Mouse (Mus musculus) heart, adult 2 months (tissue): Measurements from ENCODE around the gene Hist1h2bb. TPM values are rescaled to one million over a fixed set of nuclear protein-coding genes. Genes with fewer than 3 reads are reported as not detected.
A peak's percentile ranks its signal among the peaks of the same experiment; 100 is the strongest.

Experiments used
- DNase-seq, 2 experiments: peaks; one replicate each; pipeline ENCODE4 v3.0.0; 2021
- H3K27ac ChIP-seq: fragments of 200-600 bp; 2 replicates; pipeline ENCODE4 v1.8.1; 2022
- H3K27me3 ChIP-seq: fragments of 200-500 bp; 2 replicates; pipeline ENCODE4 v1.6.1; 2012; ENCODE audit warnings: mild to moderate bottlenecking, low read length, inconsistent platforms, mixed read lengths; ENCODE audit not compliant: control insufficient read depth, insufficient read depth
- H3K36me3 ChIP-seq: fragments of 200-500 bp; 2 replicates; pipeline ENCODE4 v1.6.1; 2012; ENCODE audit warnings: low read length, inconsistent platforms; ENCODE audit not compliant: control insufficient read depth, insufficient read depth
- H3K4me1 ChIP-seq: fragments of 200-500 bp; 2 replicates; pipeline ENCODE4 v1.6.1; 2011; ENCODE audit warnings: low read length; ENCODE audit not compliant: control insufficient read depth, insufficient read depth
- H3K4me3 ChIP-seq: fragments of 200-600 bp; 2 replicates; pipeline ENCODE4 v1.8.1; 2022
- H3K79me2 ChIP-seq: fragments of 200-500 bp; replicated peaks from 2 replicates; pipeline ENCODE4 v1.6.1; 2012; ENCODE audit warnings: mild to moderate bottlenecking, inconsistent platforms, low read length, moderate library complexity, mixed read lengths; ENCODE audit not compliant: control insufficient read depth, insufficient read depth
- H3K9ac ChIP-seq: fragments of 200-500 bp; 2 replicates; pipeline ENCODE4 v1.6.1; 2012; ENCODE audit warnings: low read depth, mild to moderate bottlenecking, control low read depth, inconsistent platforms, low read length, mixed read lengths
- CTCF ChIP-seq: fragments of 200-600 bp; IDR thresholded peaks from 2 replicates; pipeline ENCODE4 v1.8.1; 2022; ENCODE audit warnings: antibody characterized with exemption, mild to moderate bottlenecking, moderate library complexity
- EP300 ChIP-seq: fragments of 200-500 bp; IDR thresholded peaks from 2 replicates; pipeline ENCODE4 v1.6.1; 2011; ENCODE audit warnings: low read depth, low read length, control low read depth; ENCODE audit not compliant: insufficient read depth
- POLR2A ChIP-seq: fragments of 200-500 bp; IDR thresholded peaks from 2 replicates; pipeline ENCODE4 v1.6.1; 2011; ENCODE audit warnings: mild to moderate bottlenecking, low read depth, low read length, control low read depth; ENCODE audit not compliant: insufficient read depth
- WGBS: fragments of 180-500 bp; shearing (Covaris S2); methylation state at CpG from one replicate; pipeline ENCODE4 v1.1.7; 2018; 5-methylcytosine and 5-hydroxymethylcytosine counted together
- intact Hi-C: fragments of 180-260 bp; cut with DNase I; formaldehyde crosslinking; loops from one replicate; pipeline ENCODE4 v1.15.1; 2025
- polyA plus RNA-seq: library from polyadenylated mRNA; depleted of rRNA; stranded (reverse); fragments of >200 nt; gene quantifications from 2 replicates; pipeline ENCODE4 v1.2.3, GENCODE M21; 2012
- total RNA-seq, 2 experiments: library from RNA; stranded (reverse); gene quantifications; 2 replicates each; pipeline ENCODE4 v1.2.3; 2021

Hist1h2bb gene
- total and polyA plus RNA-seq, 3 experiments, result 0.47 to 4.9 (median 3.2) TPM

DNA sequence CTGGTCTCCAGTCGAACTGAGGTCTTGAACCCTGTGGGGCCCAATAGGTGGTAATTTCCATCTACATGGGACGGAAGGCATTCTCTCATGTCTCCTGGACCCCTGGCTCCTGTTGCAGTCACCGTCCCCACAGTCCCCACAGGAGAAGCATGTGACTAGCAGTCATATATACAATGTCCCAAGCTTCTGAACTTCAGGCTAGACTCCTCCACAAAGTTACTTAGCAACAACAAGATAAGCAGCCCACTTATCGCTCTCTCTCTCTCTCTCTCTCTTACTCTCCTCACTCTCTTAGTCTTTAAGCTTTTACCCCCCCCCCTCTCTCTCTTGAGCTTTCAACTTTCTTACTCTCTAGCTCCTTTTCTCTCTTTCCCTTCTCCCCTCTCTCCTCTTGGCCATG is 22.3 kb upstream of the Hist1h2bb start:
- no peak for DNase-seq
- no peak for TF ChIP-seq EP300
- TF ChIP-seq POLR2A, result no peak
- no peak for TF ChIP-seq CTCF
- 75% methylated on average over 4 of the region's 4 CpGs for WGBS
- H3K4me1 ChIP-seq, result peaks cover 2% of the 10 kb centered on the region; the same call in 1 of the 2 replicates
- intact Hi-C loops, result no loop called here
- H3K79me2 ChIP-seq, result no peaks in the 10 kb centered on the region
- no peak overlapping the region for H3K9ac ChIP-seq
- no peak overlapping the region for H3K4me3 ChIP-seq
- no peaks in the 10 kb centered on the region for H3K27me3 ChIP-seq
- no peaks in the 10 kb centered on the region for H3K36me3 ChIP-seq
- H3K27ac ChIP-seq, result no peak overlapping the region

DNA sequence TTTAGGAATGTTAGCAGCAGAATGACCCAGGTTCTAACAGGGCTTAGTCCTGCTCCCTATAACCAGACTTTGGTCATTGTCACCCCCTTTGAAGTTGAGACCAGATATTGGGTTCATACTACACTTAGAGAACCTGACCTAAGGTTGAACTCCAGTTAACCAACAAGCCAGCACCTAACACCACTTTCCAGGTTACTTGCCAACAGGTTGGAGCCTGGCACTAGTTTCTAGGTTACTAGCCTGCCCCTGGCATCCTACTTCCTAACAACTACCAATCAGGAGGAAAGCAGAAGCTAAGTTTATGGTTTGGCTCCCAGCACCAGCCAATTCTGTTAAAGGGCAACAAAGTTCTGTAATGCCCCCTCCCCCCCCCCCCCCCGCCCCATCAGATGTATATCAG is 21.3 kb upstream of the Hist1h2bb start:
- H3K36me3 ChIP-seq, result no peaks in the 10 kb centered on the region
- H3K27ac ChIP-seq, result no peak overlapping the region
- peaks cover 4% of the 10 kb centered on the region; the same call in 1 of the 2 replicates for H3K4me1 ChIP-seq
- 90% methylated on average over 1 of the region's 1 CpGs for WGBS
- DNase-seq, result no peak
- H3K4me3 ChIP-seq, result no peak overlapping the region
- H3K79me2 ChIP-seq, result no peaks in the 10 kb centered on the region
- TF ChIP-seq EP300 (no peak), POLR2A (no peak), CTCF (no peak)
- intact Hi-C loops, result no loop called here
- H3K9ac ChIP-seq, result no peak overlapping the region
- no peaks in the 10 kb centered on the region for H3K27me3 ChIP-seq

DNA sequence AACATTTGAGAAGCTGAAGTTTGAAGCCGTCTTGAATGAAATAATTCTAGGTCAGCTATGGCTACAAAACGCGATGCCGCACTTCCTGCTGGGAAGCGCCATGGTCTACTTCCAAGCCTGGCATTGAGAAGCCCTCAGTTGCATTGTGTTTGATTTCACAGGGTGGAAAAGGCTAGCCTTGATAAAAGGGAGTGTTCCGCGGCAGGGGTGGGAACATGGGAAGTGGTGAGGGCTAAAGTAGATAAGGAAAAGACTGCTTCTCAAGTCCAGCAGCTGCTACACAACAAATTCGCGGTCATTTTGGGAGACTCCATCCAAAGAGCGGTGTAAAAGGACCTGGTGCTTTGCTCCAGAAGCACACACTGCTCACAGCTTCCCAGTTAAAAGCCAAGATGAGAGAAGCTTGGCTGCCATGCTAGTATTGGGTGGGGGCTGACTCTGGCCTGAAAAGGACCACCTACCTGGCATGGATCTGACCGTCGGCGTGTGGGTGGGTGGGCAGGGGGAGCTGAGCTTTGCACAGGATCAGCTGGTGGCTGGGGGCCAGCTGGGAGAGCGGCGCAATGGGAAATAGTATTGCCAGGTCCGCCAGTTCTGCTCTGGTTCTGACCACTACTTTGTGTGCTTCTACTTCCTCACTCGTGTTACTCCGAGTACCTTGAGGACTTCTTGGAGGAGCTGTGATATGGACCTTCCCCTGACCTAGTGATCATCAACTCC is 17.9 kb upstream of the Hist1h2bb start:
- intact Hi-C loops, result no loop called here
- no peak for DNase-seq
- 57% methylated on average over 18 of the region's 18 CpGs for WGBS
- no peaks in the 10 kb centered on the region for H3K36me3 ChIP-seq
- no peak overlapping the region for H3K9ac ChIP-seq
- no peak overlapping the region for H3K4me3 ChIP-seq
- TF ChIP-seq CTCF (no peak), EP300 (no peak), POLR2A (no peak)
- peak overlapping the region; percentile 20; the same call in 1 of the 2 replicates for H3K27ac ChIP-seq
- H3K79me2 ChIP-seq, result no peaks in the 10 kb centered on the region
- no peaks in the 10 kb centered on the region for H3K27me3 ChIP-seq
- peaks cover 5% of the 10 kb centered on the region for H3K4me1 ChIP-seq

DNA sequence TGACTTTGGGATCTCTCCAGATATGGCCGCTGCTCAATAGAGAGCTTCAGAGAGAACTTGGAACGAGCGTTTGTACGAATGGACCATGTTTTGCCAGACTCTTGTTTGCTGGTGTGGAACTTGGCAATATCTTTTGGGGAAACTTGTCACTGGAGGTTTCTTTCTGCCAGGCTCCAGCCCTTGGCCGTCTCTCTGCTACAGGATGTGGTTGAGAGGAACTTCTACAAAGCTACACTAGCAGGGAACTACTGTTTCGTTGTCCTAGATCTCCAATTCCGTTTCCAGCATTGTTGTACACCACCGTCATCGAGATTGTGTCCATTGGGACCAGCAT is 17.4 kb upstream of the Hist1h2bb start:
- no peak overlapping the region for H3K9ac ChIP-seq
- H3K27ac ChIP-seq, result peak overlapping the region; percentile 20; the same call in 1 of the 2 replicates
- no peak for TF ChIP-seq EP300
- no peak for TF ChIP-seq POLR2A
- TF ChIP-seq CTCF, result no peak
- WGBS, result 72% methylated on average over 9 of the region's 9 CpGs
- no peaks in the 10 kb centered on the region for H3K79me2 ChIP-seq
- H3K27me3 ChIP-seq, result no peaks in the 10 kb centered on the region
- peaks cover 5% of the 10 kb centered on the region for H3K4me1 ChIP-seq
- H3K4me3 ChIP-seq, result no peak overlapping the region
- peak in 1 of 2 experiments; percentile 58 for DNase-seq
- no peaks in the 10 kb centered on the region for H3K36me3 ChIP-seq
- intact Hi-C loops, result no loop called here

DNA sequence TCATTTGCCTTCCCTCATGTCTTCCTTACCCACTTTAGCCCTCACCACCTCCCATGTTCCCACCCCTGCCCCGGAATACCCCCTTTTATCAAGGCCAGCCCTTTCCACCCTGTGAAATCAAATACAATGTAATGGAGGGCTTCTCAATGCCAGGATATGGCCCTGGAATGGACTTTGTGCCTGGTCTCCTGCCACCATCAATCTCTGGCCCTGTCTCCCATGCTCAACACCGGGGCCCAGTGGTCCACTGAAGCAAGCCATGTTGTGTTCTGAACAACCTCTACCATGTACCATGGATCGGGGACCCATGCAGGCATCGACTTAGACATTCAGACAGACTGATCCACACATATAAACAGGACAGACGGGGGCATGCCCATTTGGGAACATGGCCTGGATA is 16.8 kb upstream of the Hist1h2bb start:
- Histone ChIP-seq H3K36me3 (no peaks in the 10 kb centered on the region), H3K27me3 (no peaks in the 10 kb centered on the region), H3K4me1 (peaks cover 5% of the 10 kb centered on the region), H3K27ac (no peak overlapping the region; the same call in 1 of the 2 replicates), H3K9ac (no peak overlapping the region), H3K4me3 (no peak overlapping the region), H3K79me2 (no peaks in the 10 kb centered on the region)
- DNase-seq, result no peak
- WGBS, result 93% methylated on average over 5 of the region's 5 CpGs
- no peak for TF ChIP-seq POLR2A
- no peak for TF ChIP-seq EP300
- TF ChIP-seq CTCF, result no peak
- intact Hi-C loops, result loop anchor here (10.0 kb wide), 1 partner anchor 1975 kb away; the partner anchor contains the start of genes Hist1h2ak, Hist1h2bn and Hist1h4k

DNA sequence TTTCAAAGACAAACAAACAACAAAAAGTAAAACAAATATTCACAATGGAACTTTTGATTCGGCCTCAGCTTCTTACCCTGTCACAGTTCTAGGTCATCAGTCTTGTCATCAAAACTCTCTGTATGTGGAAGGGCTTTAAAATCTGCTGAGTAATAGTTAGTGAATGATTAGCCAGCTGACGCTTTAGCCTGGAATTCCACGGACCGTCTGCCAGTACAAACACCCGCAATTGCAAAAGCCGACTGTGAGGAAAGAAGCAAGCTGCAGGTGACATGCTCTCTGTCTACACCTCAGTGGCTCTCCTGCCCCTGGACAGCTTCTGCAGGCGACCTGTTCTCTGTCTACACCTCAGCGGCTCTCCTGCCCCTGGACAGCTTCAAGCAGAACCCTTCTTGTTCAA is 16.1 kb upstream of the Hist1h2bb start:
- peak in 1 of 2 experiments; percentile 36 for DNase-seq
- peak overlapping the region; percentile 43 for H3K27ac ChIP-seq
- intact Hi-C loops, result loop anchor here (10.0 kb wide), 1 partner anchor 1976 kb away; the partner anchor contains the start of genes Hist1h2ak, Hist1h2bn and Hist1h4k

More for the DNA sequence above, 16.1 kb upstream of the Hist1h2bb start:
- Histone ChIP-seq H3K27me3 (no peaks in the 10 kb centered on the region), H3K9ac (no peak overlapping the region), H3K4me3 (no peak overlapping the region), H3K4me1 (peaks cover 5% of the 10 kb centered on the region), H3K79me2 (no peaks in the 10 kb centered on the region), H3K36me3 (no peaks in the 10 kb centered on the region)
- TF ChIP-seq EP300, result no peak
- 23% methylated on average over 8 of the region's 8 CpGs for WGBS
